Mouse (Mus musculus) embryonic facial prominence, embryonic 13.5 days (tissue): ENCODE results near the gene Reg4. TPM values are rescaled to one million over a fixed set of nuclear protein-coding genes. Genes with fewer than 3 reads are reported as not detected.

ENCODE experiments used
- polyA plus RNA-seq: library from polyadenylated mRNA; unstranded; fragments of >200 nt; fragmentation: Nextera tagmentation; extraction: Ambion mirVana; gene quantifications from 2 replicates; pipeline ENCODE4 v1.2.1, GENCODE M21; 2015

The Reg4 gene
- polyA plus RNA-seq, 1 experiment from 2014 or later = not detected

Other genes starting within 250 kb of the Reg4 start
- 35.4 and 37.8 TPM in 2 replicates for gene Notch2, start 208.6 kb upstream of the Reg4 start, polyA plus RNA-seq
- 0.33 TPM in 1 of 2 replicates, not detected in the other for gene Adam30, start 61.5 kb upstream of the Reg4 start, polyA plus RNA-seq
- gene Hmgcs2, start 58.3 kb downstream of the Reg4 start, polyA plus RNA-seq = 2.6 and 6.4 TPM in 2 replicates
- 229 and 256 TPM in 2 replicates for gene Phgdh, start 117.8 kb downstream of the Reg4 start, polyA plus RNA-seq
- 7.2 and 8.2 TPM in 2 replicates for gene Zfp697, start 160.3 kb downstream of the Reg4 start, polyA plus RNA-seq
- gene Gm4450, start 235.0 kb downstream of the Reg4 start, polyA plus RNA-seq = not detected in 2 replicates